9 mouse cellular contexts compared by ENCODE assay signal in the genomic region with DNA sequence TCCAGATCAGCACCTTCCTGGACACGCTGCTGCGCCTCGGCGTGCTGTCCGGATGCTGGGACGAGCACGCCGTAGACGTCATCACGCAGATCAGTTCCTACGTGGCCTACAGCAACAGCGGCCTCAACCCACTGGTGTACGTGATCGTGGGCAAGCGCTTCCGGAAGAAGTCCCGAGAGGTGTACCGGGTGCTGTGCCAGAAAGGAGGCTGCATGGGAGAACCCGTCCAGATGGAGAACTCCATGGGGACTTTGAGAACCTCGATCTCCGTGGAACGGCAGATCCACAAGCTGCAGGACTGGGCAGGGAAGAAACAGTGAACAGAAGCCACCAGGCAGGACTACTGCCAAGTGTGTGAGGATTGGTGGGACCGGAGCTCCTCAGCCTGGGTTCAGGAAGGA. TPM values are rescaled to one million over a fixed set of nuclear protein-coding genes. Genes with fewer than 3 reads are reported as not detected.
"Had no signal": no experiment of that assay in that cellular context is flagged by ENCODE, and none has a peak within 500 bp of the region (broad histone marks: within the 10 kb centered on the region; RNA-seq: fewer than 3 reads in every experiment).

No protein-coding gene starts in this region.

- DNase-seq: kidney, postnatal 14 days; liver; liver, embryonic 13.5 days; liver, postnatal 0 days; lung, postnatal 14 days; right cerebral cortex, postnatal 14 days; thymus, adult 18-20 months; thymus, postnatal 14 days had no signal

RNA-seq across cellular contexts. Expression of gene Bdkrb1, which starts 10.5 kb away (rescaled TPM):
- total RNA-seq: left cerebral cortex, postnatal 36 days had no signal
